Mouse (Mus musculus): ENCODE data around the gene B3gnt9.
A peak's percentile ranks its signal among the peaks of the same experiment; 100 is the strongest.

B3gnt9 gene

DNA sequence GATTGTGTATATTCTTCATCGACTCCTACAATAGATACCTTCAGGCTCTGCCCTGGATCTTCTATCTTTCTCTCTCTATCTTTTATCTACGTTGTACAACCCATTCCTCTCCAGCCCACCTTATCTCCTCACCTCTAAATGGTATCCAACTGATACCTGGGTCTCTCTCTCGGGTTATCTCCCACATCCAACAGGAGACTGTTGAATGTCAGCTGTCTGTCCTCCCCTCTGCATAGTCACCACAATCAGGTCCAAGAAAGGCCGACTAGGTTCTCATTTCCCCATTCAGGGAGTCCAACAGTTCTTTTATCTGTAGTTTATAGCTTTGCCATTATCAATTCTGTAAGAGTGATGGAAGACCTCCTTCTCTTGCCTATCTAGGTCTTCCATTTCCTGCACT, 27.3 kb upstream of the B3gnt9 start:
- no peak for DNase-seq (ENCODE audit: low read depth, low spot score)

- no peak for DNase-seq (ENCODE audit: low read depth, low spot score)
Measured at GRCm38 (mm10) chr8:105281821-105282220, 26.9 kb upstream of the B3gnt9 start.

- no peak for DNase-seq (ENCODE audit: low read depth, low spot score)
Measured at GRCm38 (mm10) chr8:105280567-105280966, 25.6 kb upstream of the B3gnt9 start.

- DNase-seq (ENCODE audit: low read depth, low spot score) = peak; percentile 62
Measured at GRCm38 (mm10) chr8:105278911-105279334, 24.0 kb upstream of the B3gnt9 start.

DNA sequence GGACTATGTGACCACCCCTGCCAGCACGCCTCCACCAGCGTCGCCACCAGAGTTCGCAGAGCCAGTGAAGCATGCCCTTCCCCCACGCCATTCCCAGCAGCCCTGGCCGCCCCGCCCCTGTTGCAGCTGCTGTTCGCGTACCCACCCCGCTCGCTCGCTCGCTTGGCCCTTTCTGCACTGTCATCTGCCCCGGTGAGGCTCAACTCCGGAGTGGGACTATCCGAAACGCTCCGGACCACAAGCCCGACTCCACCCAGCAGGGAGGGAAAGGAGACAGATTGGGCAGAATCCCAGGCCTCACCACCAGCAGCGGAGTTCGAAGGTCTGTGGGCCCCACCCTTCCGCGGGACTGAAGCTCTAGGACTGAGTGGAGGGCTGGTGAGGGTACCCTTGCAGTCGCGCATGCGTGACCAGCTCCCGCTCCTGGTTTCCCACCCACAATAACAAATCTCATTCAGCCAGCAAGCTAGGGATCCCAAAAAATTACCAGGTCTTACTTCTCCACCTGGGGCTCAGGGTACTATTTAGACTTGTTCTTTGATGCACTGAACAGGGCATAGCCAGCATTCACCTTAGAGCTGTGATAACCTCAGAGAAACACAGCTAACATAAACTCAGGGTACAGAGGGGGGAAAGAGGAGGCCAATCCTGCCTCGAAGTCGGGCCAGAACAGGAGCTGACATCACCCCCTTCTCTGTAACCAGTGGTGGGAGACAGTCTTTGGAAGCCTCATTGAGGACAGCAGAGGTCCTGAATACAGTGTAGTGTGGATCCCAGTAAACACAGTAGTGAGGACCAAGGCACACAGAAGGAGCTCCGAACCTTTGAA, 21.6 kb upstream of the B3gnt9 start:
- peak; percentile 73 for DNase-seq (ENCODE audit: low read depth, low spot score)

GRCm38 (mm10) chr8:105275840-105276239, 20.9 kb upstream of the B3gnt9 start, which contains the start of gene Nol3:
Gene Nol3 (plus strand): TSS chr8:105276140.
- no peak for DNase-seq (ENCODE audit: low read depth, low spot score)

DNA sequence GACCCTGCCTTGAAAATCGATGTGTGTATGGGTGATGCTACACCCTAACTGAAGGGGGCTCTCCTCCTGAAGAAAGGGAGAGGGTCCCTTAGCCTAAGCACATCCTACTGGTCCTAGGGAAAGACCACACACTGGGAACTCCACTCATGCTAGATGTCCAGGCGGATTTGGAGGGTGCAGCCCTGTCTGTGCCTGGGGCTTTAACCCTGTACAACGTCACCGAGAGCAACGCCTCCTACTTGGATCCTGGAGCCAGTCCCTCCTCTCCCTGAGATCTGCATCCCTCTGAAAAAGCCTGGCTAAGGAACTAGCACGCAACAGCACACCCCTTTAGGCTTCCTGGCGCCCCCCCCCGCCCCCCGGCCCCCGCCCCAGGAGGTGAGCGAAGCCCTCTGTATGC, 20.4 kb upstream of the B3gnt9 start:
- DNase-seq (ENCODE audit: low read depth, low spot score) = no peak

DNA sequence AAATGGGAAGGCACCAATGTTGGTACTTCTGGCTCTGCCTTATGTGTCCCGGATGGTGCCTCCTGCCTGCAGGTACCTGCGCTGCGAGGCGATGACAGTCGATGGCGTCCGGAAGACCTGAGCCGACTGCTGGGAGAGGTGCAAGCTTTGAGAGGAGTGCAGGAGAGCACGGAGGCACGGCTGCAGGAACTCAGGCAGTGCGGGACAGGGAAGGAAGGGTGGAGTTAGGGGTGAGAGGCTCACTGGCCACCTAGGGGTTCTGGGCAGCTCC, 15.9 kb upstream of the B3gnt9 start:
- DNase-seq (ENCODE audit: low read depth, low spot score) = peak; percentile 35

DNA sequence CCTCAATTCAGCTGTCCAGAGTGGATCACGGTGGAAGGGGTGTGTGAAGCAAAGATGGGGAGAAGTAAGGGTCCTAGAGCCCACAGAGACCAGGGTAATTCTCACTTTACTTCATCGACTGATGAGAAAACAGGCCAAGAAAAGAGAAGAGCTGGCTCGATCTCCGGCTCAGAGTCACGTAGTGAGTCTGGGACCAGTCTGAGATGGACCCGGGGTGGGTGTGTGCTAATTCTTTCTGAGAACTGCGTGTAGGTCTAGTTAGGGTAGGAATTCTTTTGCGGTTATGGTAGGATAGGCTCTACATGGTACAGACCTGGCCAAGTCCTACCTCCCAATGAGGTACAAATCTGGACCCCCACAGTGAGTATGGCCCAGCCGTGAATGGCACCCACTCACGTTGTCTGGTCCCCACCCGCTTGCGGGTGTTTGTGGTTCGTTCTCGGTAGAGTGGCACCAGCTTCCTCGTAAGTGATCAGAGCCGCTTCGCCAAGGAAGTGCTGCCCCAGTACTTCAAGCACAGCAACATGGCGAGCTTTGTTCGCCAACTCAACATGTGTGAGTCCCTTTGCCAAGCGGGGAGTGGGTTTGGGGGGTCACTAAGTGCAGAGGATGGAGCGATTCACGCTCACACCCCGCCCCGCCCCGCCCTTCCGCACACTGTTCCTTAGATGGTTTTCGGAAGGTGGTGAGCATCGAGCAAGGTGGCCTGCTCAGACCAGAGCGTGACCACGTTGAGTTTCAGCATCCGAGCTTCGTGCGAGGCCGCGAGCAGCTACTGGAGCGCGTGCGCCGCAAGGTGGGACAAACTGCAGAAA, 15.4 kb upstream of the B3gnt9 start:
- no peak for DNase-seq (ENCODE audit: low read depth, low spot score)

GRCm38 (mm10) chr8:105269461-105269947, 14.6 kb upstream of the B3gnt9 start, which contains the start of gene Hsf4:
Gene Hsf4 (plus strand): TSS chr8:105269801.
- DNase-seq (ENCODE audit: low read depth, low spot score) = no peak

DNA sequence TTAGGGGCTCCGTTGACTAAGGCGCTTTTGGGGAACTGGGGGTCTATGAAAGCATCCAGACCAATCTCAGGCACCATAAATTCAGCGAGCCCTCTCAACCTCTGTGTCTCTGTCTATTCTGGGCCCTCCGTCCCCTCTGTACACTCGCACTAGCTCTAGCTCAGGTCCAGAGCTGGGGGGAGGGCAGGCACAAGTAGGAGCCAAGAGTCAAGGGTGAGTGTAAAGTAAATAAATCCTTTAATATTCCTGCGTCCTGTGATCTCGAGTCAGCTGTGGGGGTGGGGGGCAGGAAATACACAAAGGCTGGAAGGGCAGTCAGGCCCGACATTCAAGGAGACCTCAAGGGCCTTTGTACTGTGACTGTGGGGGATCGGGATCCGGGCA, 14.1 kb upstream of the B3gnt9 start:
- DNase-seq (ENCODE audit: low read depth, low spot score) = no peak

DNA sequence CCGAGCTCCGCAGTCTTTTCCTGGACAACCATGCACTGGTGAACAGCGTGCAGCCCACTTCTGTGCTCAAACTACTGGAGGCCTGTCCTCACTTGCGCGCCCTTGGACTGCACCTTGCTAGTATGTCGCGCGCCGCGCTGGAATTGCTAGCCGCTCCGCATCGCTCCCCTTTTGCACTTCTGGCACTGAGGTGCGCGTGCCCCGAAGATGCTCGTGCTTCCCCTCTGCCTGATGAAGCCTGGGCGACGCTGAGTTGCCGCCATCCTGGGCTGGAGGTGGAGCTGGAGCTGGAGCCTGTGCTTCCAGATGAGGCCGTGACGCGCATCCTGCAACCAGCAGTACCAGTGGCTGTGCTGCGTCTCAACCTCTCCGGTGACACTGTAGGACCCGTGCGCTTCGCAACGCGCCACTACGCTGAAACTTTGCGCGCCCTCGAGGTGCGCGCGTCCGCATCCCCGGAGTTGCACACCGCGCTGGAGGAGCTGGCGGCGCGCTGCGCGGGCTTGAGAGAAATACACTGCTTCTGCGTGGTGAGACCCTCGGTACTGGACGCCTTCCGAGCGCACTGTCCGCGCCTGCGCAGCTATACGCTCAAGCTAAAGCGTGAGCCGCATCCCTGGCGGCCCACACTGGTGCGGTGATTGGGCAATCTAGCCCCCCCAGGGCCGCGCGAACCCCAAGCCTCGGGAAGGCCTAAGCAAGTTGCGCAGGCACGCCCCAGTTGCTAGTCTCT, 13.6 kb upstream of the B3gnt9 start:
- peak; percentile 87 for DNase-seq (ENCODE audit: low read depth, low spot score)

DNA sequence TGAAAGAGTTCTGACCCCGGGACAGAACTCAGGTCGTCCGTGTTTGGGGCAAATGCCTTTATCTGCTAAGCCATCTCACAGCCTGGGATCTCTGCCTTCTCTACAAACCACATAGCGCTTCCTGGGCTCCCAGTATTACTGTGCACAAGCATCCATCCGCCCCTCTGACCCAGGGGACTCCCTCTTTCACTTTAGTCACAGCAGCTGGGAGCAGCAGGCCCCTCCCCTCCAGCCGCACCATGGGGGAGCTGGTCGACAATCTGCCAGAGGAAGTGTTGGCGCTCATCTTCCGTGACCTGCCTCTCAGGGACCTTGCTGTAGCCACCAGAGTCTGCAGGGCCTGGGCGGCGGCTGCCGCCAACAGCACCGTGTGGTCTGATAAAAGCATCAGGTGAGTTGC, 11.8 kb upstream of the B3gnt9 start:
- DNase-seq (ENCODE audit: low read depth, low spot score) = peak; percentile 53

DNA sequence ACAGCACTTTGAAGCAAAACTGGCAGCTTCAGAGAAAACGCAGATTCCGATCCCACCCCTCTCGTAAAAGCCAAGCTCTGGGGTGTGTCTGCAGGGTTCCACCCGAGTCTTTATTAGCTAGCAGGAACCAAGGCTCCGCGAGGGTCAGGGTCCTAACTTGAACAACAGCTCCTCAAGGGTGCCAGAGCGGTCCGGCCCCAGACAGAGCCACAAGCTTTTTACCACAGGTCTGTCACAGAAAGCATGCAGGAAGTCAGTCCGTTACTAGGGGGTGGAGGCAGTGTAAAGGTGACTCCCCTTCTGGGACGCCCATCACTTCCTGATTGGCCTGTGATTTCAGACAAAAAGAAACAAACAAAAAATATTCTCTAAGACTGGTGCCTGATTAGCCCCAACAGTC, 10.2 kb upstream of the B3gnt9 start:
- peak; percentile 82 for DNase-seq (ENCODE audit: low read depth, low spot score)

- peak; percentile 50 for DNase-seq (ENCODE audit: low read depth, low spot score)
Measured at GRCm38 (mm10) chr8:105264024-105264982, 9.3 kb upstream of the B3gnt9 start, which contains the start of the genes Tradd and Fbxl8. Gene Tradd (minus strand): TSS chr8:105264609. Gene Fbxl8 (plus strand): TSS chr8:105264648.

DNA sequence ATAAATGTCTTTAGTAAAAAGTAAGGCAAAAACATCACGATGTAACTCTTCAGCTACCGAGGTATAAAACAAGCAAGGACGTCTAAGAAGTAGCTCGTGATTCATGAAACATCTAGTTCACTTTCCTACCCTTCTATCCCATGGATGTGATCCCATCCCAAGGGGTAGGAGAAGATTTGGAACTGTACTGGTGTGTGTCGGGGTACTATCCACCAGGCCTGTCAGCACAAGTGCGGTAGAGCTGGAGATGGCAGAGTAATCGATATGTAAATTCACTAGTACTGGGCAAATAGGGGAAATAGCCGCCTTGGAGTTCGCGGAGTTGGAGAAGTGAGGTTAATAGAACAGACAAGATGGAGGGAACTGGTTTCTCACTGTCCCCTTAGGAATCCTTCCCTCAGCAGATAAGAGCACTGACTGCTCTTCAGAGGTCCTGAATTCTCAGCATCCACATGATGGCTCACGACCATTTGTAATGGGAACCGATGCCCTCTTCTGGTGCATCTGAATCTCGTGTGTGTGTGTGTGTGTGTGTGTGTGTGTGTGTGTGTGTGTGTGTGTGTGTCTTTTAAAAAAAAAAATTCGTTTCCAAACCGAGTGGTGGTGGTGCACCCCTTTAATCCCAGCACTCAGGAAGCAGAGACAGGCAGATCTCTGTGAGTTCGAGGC, 8.4 kb upstream of the B3gnt9 start:
- no peak for DNase-seq (ENCODE audit: low read depth, low spot score)

GRCm38 (mm10) chr8:105261326-105261980, 6.5 kb upstream of the B3gnt9 start:
- DNase-seq (ENCODE audit: low read depth, low spot score) = peak; percentile 82

- DNase-seq (ENCODE audit: low read depth, low spot score) = no peak
Measured at GRCm38 (mm10) chr8:105260371-105261099, 5.6 kb upstream of the B3gnt9 start.

All from R1 (cell line).